Mouse (Mus musculus): ENCODE data around the gene Pgpep1. TPM values are rescaled to one million over a fixed set of nuclear protein-coding genes. Genes with fewer than 3 reads are reported as not detected.

Pgpep1 gene
- total and polyA plus RNA-seq, 3 experiments: 3.3 to 16.6 (median 9.4) TPM

- ATAC-seq (ENCODE audit: extremely low read depth, insufficient number of reproducible peaks, low FRiP score, poor library complexity, severe bottlenecking): no peak
- Histone ChIP-seq H3K27me3 (ENCODE audit: insufficient read depth, low read length) (no peaks in the 10 kb centered on the region), H3K9me3 (replicated peaks) (no peaks in the 10 kb centered on the region), H3K36me3 (replicated peaks) (peaks cover 93% of the 10 kb centered on the region), H3K4me3 (ENCODE audit: low read depth, low read length) (no peak overlapping the region), H3K4me1 (ENCODE audit: insufficient read depth, low read depth, low read length) (peaks cover 22% of the 10 kb centered on the region)
- TF ChIP-seq POLR2AphosphoS5 (IDR thresholded peaks at IDR 0.05; ENCODE audit: insufficient replicate concordance, low read depth, low read length): no peak
- TF ChIP-seq GATA2 (IDR thresholded peaks at IDR 0.05; ENCODE audit: borderline replicate concordance, low read depth, low read length): no peak
- peak; percentile 94 for TF ChIP-seq CTCF (IDR thresholded peaks at IDR 0.05; ENCODE audit: low read depth, low read length)
- no peak for TF ChIP-seq TAL1 (conservative IDR thresholded peaks at IDR 0.05; ENCODE audit: low read depth, low read length)
- TF ChIP-seq GATA1 (IDR thresholded peaks at IDR 0.05; ENCODE audit: borderline replicate concordance, low read length): no peak
- no peak for DNase-seq (ENCODE audit: low spot score)
These were observed 7.0 kb downstream of the Pgpep1 start for GRCm38 (mm10) chr8:70653226-70653625.

- H3K4me1 ChIP-seq (ENCODE audit: insufficient read depth, low read depth, low read length): peaks cover 27% of the 10 kb centered on the region
- no peak for ATAC-seq (ENCODE audit: extremely low read depth, insufficient number of reproducible peaks, low FRiP score, poor library complexity, severe bottlenecking)
- no peak for TF ChIP-seq POLR2AphosphoS5 (IDR thresholded peaks at IDR 0.05; ENCODE audit: insufficient replicate concordance, low read depth, low read length)
- no peak for TF ChIP-seq GATA2 (IDR thresholded peaks at IDR 0.05; ENCODE audit: borderline replicate concordance, low read depth, low read length)
- TF ChIP-seq CTCF (IDR thresholded peaks at IDR 0.05; ENCODE audit: low read depth, low read length): no peak
- TF ChIP-seq GATA1 (IDR thresholded peaks at IDR 0.05; ENCODE audit: borderline replicate concordance, low read length): no peak
- TF ChIP-seq TAL1 (conservative IDR thresholded peaks at IDR 0.05; ENCODE audit: low read depth, low read length): no peak
- peaks cover 2% of the 10 kb centered on the region; the same call in 1 of the 2 replicates for H3K27me3 ChIP-seq (ENCODE audit: insufficient read depth, low read length)
- no peaks in the 10 kb centered on the region for H3K9me3 ChIP-seq (replicated peaks)
- no peak for DNase-seq (ENCODE audit: low spot score)
- H3K36me3 ChIP-seq (replicated peaks): peaks cover 66% of the 10 kb centered on the region
- no peak overlapping the region for H3K4me3 ChIP-seq (ENCODE audit: low read depth, low read length)
These were observed 9.8 kb downstream of the Pgpep1 start for GRCm38 (mm10) chr8:70650351-70650750.

- no peak overlapping the region for H3K4me3 ChIP-seq (ENCODE audit: low read depth, low read length)
- no peak for TF ChIP-seq CTCF (IDR thresholded peaks at IDR 0.05; ENCODE audit: low read depth, low read length)
- no peak for TF ChIP-seq GATA1 (IDR thresholded peaks at IDR 0.05; ENCODE audit: borderline replicate concordance, low read length)
- no peak for TF ChIP-seq GATA2 (IDR thresholded peaks at IDR 0.05; ENCODE audit: borderline replicate concordance, low read depth, low read length)
- TF ChIP-seq TAL1 (conservative IDR thresholded peaks at IDR 0.05; ENCODE audit: low read depth, low read length): no peak
- TF ChIP-seq POLR2AphosphoS5 (IDR thresholded peaks at IDR 0.05; ENCODE audit: insufficient replicate concordance, low read depth, low read length): no peak
These were observed 10.9 kb downstream of the Pgpep1 start for GRCm38 (mm10) chr8:70649324-70649723.

GRCm38 (mm10) chr8:70648921-70649320 lies 11.3 kb downstream of the Pgpep1 start:
- peaks cover 2% of the 10 kb centered on the region; the same call in 1 of the 2 replicates for H3K27me3 ChIP-seq (ENCODE audit: insufficient read depth, low read length)
- DNase-seq (ENCODE audit: low spot score): peak; percentile 30
- no peak for ATAC-seq (ENCODE audit: extremely low read depth, insufficient number of reproducible peaks, low FRiP score, poor library complexity, severe bottlenecking)
- H3K4me3 ChIP-seq (ENCODE audit: low read depth, low read length): no peak overlapping the region
- no peaks in the 10 kb centered on the region for H3K9me3 ChIP-seq (replicated peaks)
- H3K4me1 ChIP-seq (ENCODE audit: insufficient read depth, low read depth, low read length): peaks cover 27% of the 10 kb centered on the region
- H3K36me3 ChIP-seq (replicated peaks): peaks cover 53% of the 10 kb centered on the region
- TF ChIP-seq POLR2AphosphoS5 (IDR thresholded peaks at IDR 0.05; ENCODE audit: insufficient replicate concordance, low read depth, low read length) (no peak), CTCF (IDR thresholded peaks at IDR 0.05; ENCODE audit: low read depth, low read length) (no peak), GATA1 (IDR thresholded peaks at IDR 0.05; ENCODE audit: borderline replicate concordance, low read length) (no peak), GATA2 (IDR thresholded peaks at IDR 0.05; ENCODE audit: borderline replicate concordance, low read depth, low read length) (no peak), TAL1 (conservative IDR thresholded peaks at IDR 0.05; ENCODE audit: low read depth, low read length) (no peak)

More at GRCm38 (mm10) chr8:70649324-70649723, 10.9 kb downstream of the Pgpep1 start:
- peaks cover 56% of the 10 kb centered on the region for H3K36me3 ChIP-seq (replicated peaks)
- ATAC-seq (ENCODE audit: extremely low read depth, insufficient number of reproducible peaks, low FRiP score, poor library complexity, severe bottlenecking): no peak
- H3K27me3 ChIP-seq (ENCODE audit: insufficient read depth, low read length): peaks cover 2% of the 10 kb centered on the region; the same call in 1 of the 2 replicates
- DNase-seq (ENCODE audit: low spot score): peak; percentile 55
- H3K9me3 ChIP-seq (replicated peaks): no peaks in the 10 kb centered on the region
- H3K4me1 ChIP-seq (ENCODE audit: insufficient read depth, low read depth, low read length): peaks cover 27% of the 10 kb centered on the region

- peaks cover 30% of the 10 kb centered on the region for H3K4me1 ChIP-seq (ENCODE audit: insufficient read depth, low read depth, low read length)
- no peaks in the 10 kb centered on the region for H3K9me3 ChIP-seq (replicated peaks)
- H3K36me3 ChIP-seq (replicated peaks): peaks cover 49% of the 10 kb centered on the region
- no peak for ATAC-seq (ENCODE audit: extremely low read depth, insufficient number of reproducible peaks, low FRiP score, poor library complexity, severe bottlenecking)
- no peak for TF ChIP-seq POLR2AphosphoS5 (IDR thresholded peaks at IDR 0.05; ENCODE audit: insufficient replicate concordance, low read depth, low read length)
- TF ChIP-seq GATA1 (IDR thresholded peaks at IDR 0.05; ENCODE audit: borderline replicate concordance, low read length): no peak
- no peak for TF ChIP-seq TAL1 (conservative IDR thresholded peaks at IDR 0.05; ENCODE audit: low read depth, low read length)
- TF ChIP-seq GATA2 (IDR thresholded peaks at IDR 0.05; ENCODE audit: borderline replicate concordance, low read depth, low read length): no peak
- TF ChIP-seq CTCF (IDR thresholded peaks at IDR 0.05; ENCODE audit: low read depth, low read length): no peak
- no peak overlapping the region for H3K4me3 ChIP-seq (ENCODE audit: low read depth, low read length)
- peaks cover 6% of the 10 kb centered on the region; the same call in 1 of the 2 replicates for H3K27me3 ChIP-seq (ENCODE audit: insufficient read depth, low read length)
- DNase-seq (ENCODE audit: low spot score): no peak
These were observed 12.1 kb downstream of the Pgpep1 start for GRCm38 (mm10) chr8:70648164-70648442.

GRCm38 (mm10) chr8:70647343-70648163 lies 12.6 kb downstream of the Pgpep1 start:
- H3K36me3 ChIP-seq (replicated peaks): peaks cover 44% of the 10 kb centered on the region
- H3K27me3 ChIP-seq (ENCODE audit: insufficient read depth, low read length): peaks cover 10% of the 10 kb centered on the region; the same call in 1 of the 2 replicates
- peaks cover 32% of the 10 kb centered on the region for H3K4me1 ChIP-seq (ENCODE audit: insufficient read depth, low read depth, low read length)

More at GRCm38 (mm10) chr8:70647343-70648163, 12.6 kb downstream of the Pgpep1 start:
- H3K4me3 ChIP-seq (ENCODE audit: low read depth, low read length): no peak overlapping the region
- no peak for DNase-seq (ENCODE audit: low spot score)
- ATAC-seq (ENCODE audit: extremely low read depth, insufficient number of reproducible peaks, low FRiP score, poor library complexity, severe bottlenecking): no peak
- TF ChIP-seq CTCF (IDR thresholded peaks at IDR 0.05; ENCODE audit: low read depth, low read length): no peak
- no peak for TF ChIP-seq TAL1 (conservative IDR thresholded peaks at IDR 0.05; ENCODE audit: low read depth, low read length)
- TF ChIP-seq POLR2AphosphoS5 (IDR thresholded peaks at IDR 0.05; ENCODE audit: insufficient replicate concordance, low read depth, low read length): no peak
- no peak for TF ChIP-seq GATA2 (IDR thresholded peaks at IDR 0.05; ENCODE audit: borderline replicate concordance, low read depth, low read length)
- TF ChIP-seq GATA1 (IDR thresholded peaks at IDR 0.05; ENCODE audit: borderline replicate concordance, low read length): no peak
- no peaks in the 10 kb centered on the region for H3K9me3 ChIP-seq (replicated peaks)

All from G1E (cell line).